Mouse (Mus musculus): ENCODE measurements around the gene Mrps2.

- TF ChIP-seq POLR2A (IDR thresholded peaks at IDR 0.05; ENCODE audit: insufficient read length, low read depth) (no peak), POLR2AphosphoS2 (IDR thresholded peaks at IDR 0.05; ENCODE audit: insufficient read length, low read depth) (no peak), E2F4 (IDR thresholded peaks at IDR 0.05; ENCODE audit: insufficient read depth) (no peak), MYOD1 (IDR thresholded peaks at IDR 0.05; ENCODE audit: control insufficient read depth in 1 of 3, insufficient read length in 2 of 3, low read depth in 2 of 3) (no peak), REST (IDR thresholded peaks at IDR 0.05; ENCODE audit: insufficient read depth, insufficient read length) (no peak), MAX (IDR thresholded peaks at IDR 0.05; ENCODE audit: low read depth) (no peak), TCF12 (IDR thresholded peaks at IDR 0.05; ENCODE audit: insufficient read depth, poor library complexity, severe bottlenecking) (no peak), USF1 (IDR thresholded peaks at IDR 0.05; ENCODE audit: low read depth) (no peak), SRF (IDR thresholded peaks at IDR 0.05; ENCODE audit: control insufficient read depth, insufficient read length, low read depth) (no peak)
Observed at GRCm38 (mm10) chr2:28447315-28447670, 20.6 kb upstream of the Mrps2 start.

Data from myocyte (in vitro differentiated cells).